26 mouse cellular contexts compared by ENCODE assay signal in genomic region chr6:118932002-118932700, GRCm38 (mm10).
DNase-seq lines count a peak whose midpoint lies in the region; ATAC-seq lines count a peak whose summit lies in the region.
"Had no signal": no experiment of that assay in that cellular context is flagged by ENCODE, and none has a peak within 500 bp of the region (broad histone marks: within the 10 kb centered on the region; RNA-seq: fewer than 3 reads in every experiment).

No protein-coding gene starts in this region.

- peaks cover 4% of the 10 kb centered on the region; the same call in 1 of the 2 replicates for H3K4me1 ChIP-seq in hindbrain, embryonic 16.5 days (ENCODE audit: control insufficient read depth, insufficient read depth, low read depth, low read length)
- H3K4me1 ChIP-seq in hindbrain, embryonic 13.5 days (replicated peaks): peaks cover 15% of the 10 kb centered on the region
- no peaks in the 10 kb centered on the region for H3K4me1 ChIP-seq in midbrain, embryonic 16.5 days (ENCODE audit: control insufficient read depth, insufficient read depth, low read length)
- H3K4me1 ChIP-seq in midbrain, embryonic 14.5 days (ENCODE audit: control insufficient read depth, insufficient read depth, low read length): no peaks in the 10 kb centered on the region
- peaks cover 64% of the 10 kb centered on the region for H3K4me1 ChIP-seq in embryonic facial prominence, embryonic 10.5 days
- H3K4me1 ChIP-seq: intestine, embryonic 15.5 days had no signal

- DNase-seq in midbrain, embryonic 14.5 days: no peak
- DNase-seq in embryonic facial prominence, embryonic 10.5 days (ENCODE audit: low spot score): peak; percentile 39
- peak; percentile 53 for DNase-seq in hindlimb bud, embryonic 11.5 days (ENCODE audit: extremely low spot score, low read depth, low spot score)
- no peak for DNase-seq in kidney, postnatal 4 days
- DNase-seq in frontal cortex, adult 2 months (ENCODE audit: extremely low spot score in 1 of 2, low spot score in 1 of 2): no peak
- DNase-seq: adrenal gland, postnatal 25 days; B cell, adult 2 months; cerebellum, adult 11-12 months; cerebellum, adult 9-11 months; heart, postnatal 14 days; kidney, adult 8-10 months; spleen, adult 18-20 months; thymus, postnatal 14 days had no signal

- H3K4me3 ChIP-seq in hindbrain, embryonic 16.5 days (ENCODE audit: low read length): no peak overlapping the region
- H3K4me3 ChIP-seq in hindbrain, embryonic 13.5 days: no peak overlapping the region
- H3K4me3 ChIP-seq in midbrain, embryonic 16.5 days (ENCODE audit: low read depth, low read length): no peak overlapping the region
- H3K4me3 ChIP-seq in midbrain, embryonic 14.5 days (replicated peaks; ENCODE audit: low read depth, low read length): no peak overlapping the region
- no peak overlapping the region for H3K4me3 ChIP-seq in embryonic facial prominence, embryonic 10.5 days
- H3K4me3 ChIP-seq: embryonic facial prominence, embryonic 13.5 days; forebrain, embryonic 10.5 days; heart, embryonic 13.5 days; hindbrain, embryonic 10.5 days; intestine, embryonic 15.5 days; left cerebral cortex, adult 2 months; limb, embryonic 13.5 days had no signal

- no peak overlapping the region for H3K27ac ChIP-seq in hindbrain, embryonic 16.5 days (ENCODE audit: low read depth, low read length)
- no peak overlapping the region for H3K27ac ChIP-seq in hindbrain, embryonic 13.5 days
- H3K27ac ChIP-seq in midbrain, embryonic 16.5 days (ENCODE audit: low read length): no peak overlapping the region; the same call in 1 of the 2 replicates
- H3K27ac ChIP-seq in midbrain, embryonic 14.5 days (replicated peaks; ENCODE audit: low read depth, low read length): no peak overlapping the region
- no peak overlapping the region; the same call in 1 of the 2 replicates for H3K27ac ChIP-seq in embryonic facial prominence, embryonic 10.5 days (replicated peaks)
- H3K27ac ChIP-seq: embryonic facial prominence, embryonic 13.5 days; forebrain, embryonic 10.5 days; heart, embryonic 13.5 days; hindbrain, embryonic 10.5 days; intestine, embryonic 15.5 days; kidney, postnatal 0 days; limb, embryonic 13.5 days; macrophage had no signal

- no peak overlapping the region for H3K9ac ChIP-seq in hindbrain, embryonic 16.5 days (ENCODE audit: low read depth, low read length)
- no peak overlapping the region for H3K9ac ChIP-seq in hindbrain, embryonic 13.5 days
- no peak overlapping the region for H3K9ac ChIP-seq in midbrain, embryonic 16.5 days (ENCODE audit: low read depth, low read length)
- no peak overlapping the region for H3K9ac ChIP-seq in midbrain, embryonic 14.5 days (replicated peaks; ENCODE audit: low read length)
- H3K9ac ChIP-seq: embryonic facial prominence, embryonic 13.5 days; heart, embryonic 13.5 days; intestine, embryonic 15.5 days; limb, embryonic 13.5 days had no signal

- 79% methylated on average over 8 of the region's 8 CpGs for WGBS in hindbrain, embryonic 16.5 days
- 79% methylated on average over 8 of the region's 8 CpGs for WGBS in hindbrain, embryonic 13.5 days
- 82% methylated on average over 8 of the region's 8 CpGs for WGBS in midbrain, embryonic 16.5 days
- 90% methylated on average over 8 of the region's 8 CpGs for WGBS in midbrain, embryonic 14.5 days
- 49% methylated on average over 8 of the region's 8 CpGs for WGBS in embryonic facial prominence, embryonic 10.5 days

- no peaks in the 10 kb centered on the region for H3K27me3 ChIP-seq in hindbrain, embryonic 16.5 days (replicated peaks; ENCODE audit: control insufficient read depth, insufficient read depth, low read length)
- no peaks in the 10 kb centered on the region for H3K27me3 ChIP-seq in hindbrain, embryonic 13.5 days
- H3K27me3 ChIP-seq in midbrain, embryonic 16.5 days (ENCODE audit: control insufficient read depth, insufficient read depth, low read depth, low read length): no peaks in the 10 kb centered on the region
- H3K27me3 ChIP-seq in midbrain, embryonic 14.5 days (ENCODE audit: control insufficient read depth, insufficient read depth, low read length): no peaks in the 10 kb centered on the region
- 0 out of 2 replicates have a peak, but pooled peaks cover 5% of the 10 kb centered on the region for H3K27me3 ChIP-seq in embryonic facial prominence, embryonic 10.5 days (replicated peaks; ENCODE audit: low read depth, poor library complexity, severe bottlenecking)
- H3K27me3 ChIP-seq: embryonic facial prominence, embryonic 13.5 days; heart, embryonic 13.5 days; intestine, embryonic 15.5 days; limb, embryonic 13.5 days had no signal

- H3K36me3 ChIP-seq in hindbrain, embryonic 16.5 days (ENCODE audit: control insufficient read depth, insufficient read depth, low read length): no peaks in the 10 kb centered on the region
- no peaks in the 10 kb centered on the region for H3K36me3 ChIP-seq in hindbrain, embryonic 13.5 days
- H3K36me3 ChIP-seq in midbrain, embryonic 16.5 days (ENCODE audit: control insufficient read depth, insufficient read depth, low read length): no peaks in the 10 kb centered on the region
- no peaks in the 10 kb centered on the region for H3K36me3 ChIP-seq in midbrain, embryonic 14.5 days (ENCODE audit: control insufficient read depth, insufficient read depth, low read length)
- H3K36me3 ChIP-seq in embryonic facial prominence, embryonic 10.5 days (replicated peaks): no peaks in the 10 kb centered on the region
- H3K36me3 ChIP-seq: embryonic facial prominence, embryonic 13.5 days; forebrain, embryonic 10.5 days; heart, embryonic 13.5 days; hindbrain, embryonic 10.5 days; intestine, embryonic 15.5 days; limb, embryonic 13.5 days had no signal

- no peaks in the 10 kb centered on the region for H3K9me3 ChIP-seq in hindbrain, embryonic 16.5 days (ENCODE audit: control insufficient read depth, low read length)
- H3K9me3 ChIP-seq in hindbrain, embryonic 13.5 days: no peaks in the 10 kb centered on the region
- no peaks in the 10 kb centered on the region for H3K9me3 ChIP-seq in midbrain, embryonic 16.5 days (replicated peaks; ENCODE audit: control insufficient read depth, low read length, poor library complexity, severe bottlenecking)
- no peaks in the 10 kb centered on the region for H3K9me3 ChIP-seq in midbrain, embryonic 14.5 days (ENCODE audit: control insufficient read depth, low read length)
- no peaks in the 10 kb centered on the region for H3K9me3 ChIP-seq in embryonic facial prominence, embryonic 10.5 days
- H3K9me3 ChIP-seq: embryonic facial prominence, embryonic 13.5 days; forebrain, embryonic 10.5 days; heart, embryonic 13.5 days; hindbrain, embryonic 10.5 days; intestine, embryonic 15.5 days; limb, embryonic 13.5 days had no signal

- no peak overlapping the region for H3K4me2 ChIP-seq in hindbrain, embryonic 16.5 days (ENCODE audit: low read length)
- no peak overlapping the region for H3K4me2 ChIP-seq in hindbrain, embryonic 13.5 days
- no peak overlapping the region for H3K4me2 ChIP-seq in midbrain, embryonic 16.5 days (ENCODE audit: low read length)
- H3K4me2 ChIP-seq in midbrain, embryonic 14.5 days (ENCODE audit: low read length): no peak overlapping the region
- H3K4me2 ChIP-seq: embryonic facial prominence, embryonic 13.5 days; heart, embryonic 13.5 days; intestine, embryonic 15.5 days; limb, embryonic 13.5 days; liver, embryonic 11.5 days had no signal

- ATAC-seq in hindbrain, embryonic 16.5 days: 0 out of 2 replicates have a peak, but pooled peaks have one; percentile 56
- ATAC-seq in hindbrain, embryonic 13.5 days (ENCODE audit: low FRiP score): no peak
- 0 out of 2 replicates have a peak, but pooled peaks have one; percentile 38 for ATAC-seq in midbrain, embryonic 16.5 days
- ATAC-seq in midbrain, embryonic 14.5 days (ENCODE audit: low FRiP score, low TSS enrichment): no peak
- ATAC-seq: intestine, embryonic 15.5 days had no signal

Comparison
In these comparisons a context has a peak if more than half of its experiments do, and no peak if none do; other contexts are left out.
1. ATAC-seq: peak in hindbrain, embryonic 16.5 days (single experiment) and midbrain, embryonic 16.5 days (single experiment); none in hindbrain, embryonic 13.5 days (single experiment) and midbrain, embryonic 14.5 days (single experiment).
2. DNase-seq: peak in embryonic facial prominence, embryonic 10.5 days (single experiment) and hindlimb bud, embryonic 11.5 days (single experiment); none in midbrain, embryonic 14.5 days (single experiment), kidney, postnatal 4 days (0 of 2) and frontal cortex, adult 2 months (0 of 2).